Mouse (Mus musculus): ENCODE data around the gene Cort. TPM values are rescaled to one million over a fixed set of nuclear protein-coding genes. Genes with fewer than 3 reads are reported as not detected.
A peak's percentile ranks its signal among the peaks of the same experiment; 100 is the strongest.
"Not testable (repeated sequence)": the region's sequence is repeated elsewhere in the genome, so short reads cannot be mapped to it uniquely, and the experiment has no call there.

Cort gene
- polyA plus RNA-seq (2017; shearing (Covaris generic)), result under 1 TPM in 1 of 2 experiments, not detected in 1; 0.67 TPM

- no peak for ATAC-seq
Observed at GRCm38 (mm10) chr4:149126663-149127062, at the start of gene Cort. TSS of gene Cort (minus strand) at chr4:149126763.

GRCm38 (mm10) chr4:149173661-149174060 lies 47.1 kb upstream of the Cort start:
- no peak for ATAC-seq

GRCm38 (mm10) chr4:149172666-149173065 lies 46.1 kb upstream of the Cort start:
- ATAC-seq, result no peak

GRCm38 (mm10) chr4:149172083-149172482 lies 45.5 kb upstream of the Cort start:
- no peak for ATAC-seq

GRCm38 (mm10) chr4:149171581-149171981 lies 45.0 kb upstream of the Cort start:
- no peak for ATAC-seq

GRCm38 (mm10) chr4:149170394-149170931 lies 43.9 kb upstream of the Cort start:
- ATAC-seq, result no peak

- ATAC-seq, result not testable (repeated sequence)
Observed at GRCm38 (mm10) chr4:149169926-149170325, 43.4 kb upstream of the Cort start.

GRCm38 (mm10) chr4:149168016-149168415 lies 41.5 kb upstream of the Cort start:
- no peak for ATAC-seq

GRCm38 (mm10) chr4:149166957-149167611 lies 40.5 kb upstream of the Cort start:
- peak; percentile 38 for ATAC-seq

GRCm38 (mm10) chr4:149166215-149166946 lies 39.8 kb upstream of the Cort start, which contains the start of gene Pgd:
TSS of gene Pgd (minus strand) at chr4:149166771.
- peak; percentile 95 for ATAC-seq

- ATAC-seq, result no peak
Observed at GRCm38 (mm10) chr4:149164150-149164549, 37.6 kb upstream of the Cort start.

GRCm38 (mm10) chr4:149163196-149163595 lies 36.6 kb upstream of the Cort start:
- ATAC-seq, result no peak

- ATAC-seq, result no peak
Observed at GRCm38 (mm10) chr4:149161166-149161565, 34.6 kb upstream of the Cort start.

- no peak for ATAC-seq
Observed at GRCm38 (mm10) chr4:149159891-149160290, 33.3 kb upstream of the Cort start.

GRCm38 (mm10) chr4:149159203-149159602 lies 32.6 kb upstream of the Cort start:
- no peak for ATAC-seq

- ATAC-seq, result no peak
Observed at GRCm38 (mm10) chr4:149157415-149157973, 30.9 kb upstream of the Cort start.

- no peak for ATAC-seq
Observed at GRCm38 (mm10) chr4:149155711-149156110, 29.1 kb upstream of the Cort start.

- ATAC-seq, result no peak
Observed at GRCm38 (mm10) chr4:149154859-149155258, 28.3 kb upstream of the Cort start.

GRCm38 (mm10) chr4:149150721-149151120 lies 24.2 kb upstream of the Cort start:
- ATAC-seq, result no peak

- no peak for ATAC-seq
Observed at GRCm38 (mm10) chr4:149150256-149150655, 23.7 kb upstream of the Cort start.

GRCm38 (mm10) chr4:149149611-149150010 lies 23.0 kb upstream of the Cort start:
- ATAC-seq, result no peak

- ATAC-seq, result no peak
Observed at GRCm38 (mm10) chr4:149149196-149149595, 22.6 kb upstream of the Cort start.

- ATAC-seq, result no peak
Observed at GRCm38 (mm10) chr4:149148084-149148483, 21.5 kb upstream of the Cort start.
